Mouse (Mus musculus): ENCODE data around the gene Gm16513. TPM values are rescaled to one million over a fixed set of nuclear protein-coding genes. Genes with fewer than 3 reads are reported as not detected.
"Not testable (repeated sequence)": the region's sequence is repeated elsewhere in the genome, so short reads cannot be mapped to it uniquely, and the experiment has no call there.

Gm16513 gene
- polyA plus RNA-seq (2014; fragmentation: Nextera tagmentation; extraction: Ambion mirVana), result not detected in 2 replicates

DNA sequence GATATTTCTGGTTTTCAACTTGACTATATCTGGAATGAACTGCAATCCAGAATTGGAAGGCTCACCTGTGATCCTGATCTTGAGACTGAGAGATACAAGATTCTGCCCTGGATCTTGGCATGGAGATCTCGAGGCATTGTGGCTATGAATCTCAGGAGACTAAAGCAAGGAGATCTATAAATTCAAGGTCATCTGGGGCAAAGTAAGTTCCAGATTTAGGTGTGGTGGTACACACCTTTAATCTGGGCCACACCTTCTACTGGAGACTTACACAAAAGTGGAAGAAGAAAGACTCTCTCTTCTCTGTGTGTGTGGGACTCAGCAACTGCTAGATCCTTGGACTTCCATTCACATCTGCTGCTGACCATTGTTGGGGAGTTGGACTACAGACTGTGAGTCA lies at the start of gene Gm16513:
TSS of gene Gm16513 (plus strand) at position 301 of the 400 bp plus-strand sequence.
- not testable (repeated sequence) for H3K4me2 ChIP-seq (ENCODE audit: low read length); H3K36me3 ChIP-seq (ENCODE audit: control insufficient read depth, insufficient read depth, low read length); H3K9me3 ChIP-seq (ENCODE audit: control insufficient read depth, low read length); H3K9ac ChIP-seq (ENCODE audit: low read length); H3K4me1 ChIP-seq (replicated peaks; ENCODE audit: control insufficient read depth, insufficient read depth, low read length); H3K27ac ChIP-seq (ENCODE audit: low read depth); H3K27me3 ChIP-seq (replicated peaks; ENCODE audit: control insufficient read depth, insufficient read depth, low read length); H3K4me3 ChIP-seq (ENCODE audit: low read depth, low read length); ATAC-seq (replicated peaks; ENCODE audit: low FRiP score, low TSS enrichment, low read depth); DNase-seq (ENCODE audit: low spot score)
- no CpG with 5 or more reads among the region's 1 CpGs for WGBS

Other genes starting within 250 kb of the Gm16513 start
- not detected in 2 replicates for gene Gm6367, start 194.0 kb upstream of the Gm16513 start, polyA plus RNA-seq (2014; fragmentation: Nextera tagmentation; extraction: Ambion mirVana)
- gene Gm7942, start 75.7 kb upstream of the Gm16513 start, polyA plus RNA-seq (2014; fragmentation: Nextera tagmentation; extraction: Ambion mirVana), result not detected in 2 replicates
- not detected in 2 replicates for gene Gm10424, start 90.1 kb downstream of the Gm16513 start, polyA plus RNA-seq (2014; fragmentation: Nextera tagmentation; extraction: Ambion mirVana)
- not detected in 2 replicates for gene Gm3259, start 123.3 kb downstream of the Gm16513 start, polyA plus RNA-seq (2014; fragmentation: Nextera tagmentation; extraction: Ambion mirVana)

All from intestine, embryonic 14.5 days (tissue).